Mouse (Mus musculus): ENCODE measurements around the gene Rybp. TPM values are rescaled to one million over a fixed set of nuclear protein-coding genes. Genes with fewer than 3 reads are reported as not detected.

Gene Rybp
- 10 to 100 TPM; 16.8 to 24.9 TPM for total RNA-seq (2021)

DNA sequence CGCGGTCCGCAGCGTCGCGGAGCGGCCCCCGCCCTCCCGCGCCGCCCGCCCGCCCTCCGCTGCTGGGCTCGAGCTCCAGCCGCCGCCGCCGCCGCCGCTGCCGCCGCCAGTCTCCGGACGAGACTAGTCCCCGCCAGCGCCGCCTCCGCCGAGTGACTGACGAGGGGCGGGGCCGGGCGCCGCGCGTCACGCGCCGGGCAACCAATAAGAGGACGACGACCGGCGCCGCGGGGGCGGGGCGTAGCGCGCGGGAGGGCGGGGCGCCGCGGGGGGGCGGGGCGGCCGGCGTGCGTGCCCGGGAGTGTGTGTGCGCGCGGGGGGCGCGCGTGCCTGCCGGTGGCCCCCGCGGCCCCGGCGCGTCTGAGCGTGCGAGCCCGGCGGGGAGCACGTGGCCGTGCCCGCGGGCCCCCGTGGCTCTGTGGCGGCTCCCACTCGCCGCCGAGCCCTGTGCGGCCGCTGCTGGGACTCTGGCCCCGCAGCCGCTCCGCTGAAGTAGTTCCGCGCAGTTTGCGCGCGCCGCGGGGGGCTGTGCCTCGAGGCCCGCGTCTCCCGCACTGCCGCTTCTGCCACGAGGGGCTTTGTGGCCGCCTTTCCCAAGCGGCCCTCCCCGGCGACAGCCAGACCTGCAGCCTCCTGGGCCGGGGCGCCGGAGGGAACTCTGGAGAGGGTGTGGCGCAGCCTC, at the start of gene Rybp:
Gene Rybp (minus strand): TSS at position 152 of the 682 bp plus-strand sequence.
- intact Hi-C loops (cut with DNase I): loop anchor here (2.0 to 10.0 kb wide), 7 partner anchors 125 to 620 kb away; partner anchors contain the start of genes Eif4e3, Gm20696 and Ppp4r2
- DNase-seq: peak; percentile 93 to 94

DNA sequence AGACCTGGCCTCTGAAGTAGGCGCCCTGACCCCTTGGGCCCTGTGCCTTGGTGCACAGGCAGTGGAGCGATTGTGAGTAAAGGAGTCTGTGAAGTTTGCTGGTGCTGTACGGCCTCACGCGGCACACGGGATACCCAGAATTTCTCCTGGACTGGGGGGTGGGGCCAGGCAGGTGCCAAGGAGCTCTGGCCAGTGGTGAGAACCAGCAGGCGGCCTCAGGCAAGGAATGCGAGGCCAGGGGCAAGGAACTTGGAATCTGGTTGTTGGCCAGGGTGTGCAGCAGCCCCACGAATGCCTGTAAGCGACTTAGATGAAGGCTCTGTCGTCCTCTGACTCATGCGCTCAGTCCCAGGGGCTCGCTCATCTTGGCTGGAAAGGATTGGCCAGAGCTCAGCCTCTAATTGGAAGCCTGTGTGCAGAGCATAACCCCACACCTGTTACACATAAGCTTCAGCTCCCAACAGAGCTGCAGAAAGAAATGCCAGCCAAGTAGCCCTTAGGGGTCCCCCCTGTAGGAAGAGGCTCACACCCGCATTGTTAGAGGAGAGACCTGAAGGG, 49.4 kb upstream of the Rybp start:
- DNase-seq: peak; percentile 47 to 51
- intact Hi-C loops (cut with DNase I): no loop called here

DNA sequence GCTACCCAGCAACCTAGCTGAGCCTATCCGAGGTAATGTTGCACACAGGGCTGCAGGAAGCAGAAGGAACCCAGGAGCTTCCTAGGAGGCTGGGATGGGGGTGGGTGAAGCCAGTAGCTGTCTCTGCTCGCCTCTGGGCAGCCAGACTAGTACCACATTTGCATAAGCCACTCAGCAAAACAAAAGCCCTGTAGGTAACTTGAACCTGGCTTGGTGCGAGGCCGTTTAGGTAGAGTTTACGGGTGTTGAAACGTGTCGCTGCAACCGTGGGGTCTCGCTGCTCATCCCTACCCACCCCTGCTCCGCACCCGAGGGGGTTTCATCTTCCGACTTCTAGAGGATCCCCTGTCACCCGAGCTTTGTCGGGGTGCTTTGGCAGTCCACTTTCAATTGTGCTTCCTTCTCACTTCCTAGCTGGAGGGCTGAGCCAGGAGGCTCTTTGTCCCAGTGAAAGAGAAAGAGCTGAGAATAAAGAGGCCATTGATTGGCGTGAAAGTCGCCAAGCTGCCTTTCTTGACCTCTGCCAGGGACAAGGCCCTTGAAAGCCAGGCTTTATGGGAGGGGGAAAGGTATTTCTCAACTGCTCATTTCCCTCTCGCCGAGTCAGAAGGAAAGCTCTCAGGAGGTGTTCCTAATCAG, 48.3 kb upstream of the Rybp start:
- no peak for DNase-seq
- intact Hi-C loops (cut with DNase I): no loop called here

DNA sequence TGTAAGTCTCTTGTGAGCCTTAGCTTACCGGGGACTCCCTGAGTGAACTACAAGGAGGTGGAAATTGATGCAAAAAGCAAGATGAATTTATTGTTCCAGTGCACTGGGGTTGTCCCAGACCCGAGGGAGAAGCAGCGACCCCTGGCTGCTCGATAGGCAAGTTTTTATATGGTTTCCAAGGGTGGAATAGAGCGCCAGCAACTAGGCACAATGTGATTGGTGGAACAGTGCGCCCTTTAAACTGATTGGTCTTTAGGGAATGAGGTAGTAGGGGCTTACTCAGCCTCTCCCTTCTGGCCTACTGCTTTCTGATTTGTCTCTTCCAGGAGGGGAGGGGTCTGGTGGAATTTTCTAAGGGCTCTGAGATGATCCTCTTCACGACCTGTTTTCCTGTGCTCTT, 46.5 kb upstream of the Rybp start:
- intact Hi-C loops (cut with DNase I): no loop called here
- no peak for DNase-seq

DNA sequence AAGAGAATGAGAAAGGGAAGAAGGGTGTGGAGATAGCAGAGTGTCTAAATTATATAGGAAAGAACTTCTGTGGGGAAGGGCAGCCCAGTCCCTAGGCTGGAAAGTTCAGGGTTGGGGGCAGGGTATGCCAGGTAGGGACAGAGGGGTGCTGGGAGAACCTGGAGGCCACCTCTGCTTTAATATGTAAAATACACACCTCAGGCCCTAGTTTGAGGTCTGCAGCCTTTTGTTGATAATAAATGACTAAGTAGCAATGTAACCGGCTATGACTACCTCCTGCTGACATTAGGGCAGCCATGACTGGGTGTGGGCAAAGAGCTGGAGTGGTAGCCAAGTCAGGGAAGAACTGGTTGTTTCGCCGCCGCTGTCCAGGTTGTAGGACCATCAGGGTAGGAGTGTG, 45.2 kb upstream of the Rybp start:
- intact Hi-C loops (cut with DNase I): no loop called here
- DNase-seq: no peak

DNA sequence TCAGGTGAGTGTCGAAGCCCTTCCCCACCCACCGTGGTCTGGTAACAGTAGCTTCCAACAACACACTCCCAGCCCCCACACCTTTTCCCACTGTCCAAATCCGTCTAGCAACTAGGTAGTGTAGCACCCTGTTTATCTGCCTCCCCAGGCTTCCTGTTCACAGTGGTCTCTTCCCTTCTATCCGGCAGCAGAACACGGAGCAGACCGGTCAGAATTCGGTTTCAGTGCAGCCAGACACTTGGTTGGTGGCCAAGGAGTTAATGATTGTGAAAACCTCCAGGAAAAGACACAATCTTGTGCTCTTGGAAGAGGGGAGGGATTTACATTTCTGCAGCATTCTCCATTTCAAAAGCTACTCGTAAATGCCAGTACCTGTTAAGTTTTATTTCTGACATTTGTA, 44.3 kb upstream of the Rybp start:
- DNase-seq: no peak
- intact Hi-C loops (cut with DNase I): no loop called here

DNA sequence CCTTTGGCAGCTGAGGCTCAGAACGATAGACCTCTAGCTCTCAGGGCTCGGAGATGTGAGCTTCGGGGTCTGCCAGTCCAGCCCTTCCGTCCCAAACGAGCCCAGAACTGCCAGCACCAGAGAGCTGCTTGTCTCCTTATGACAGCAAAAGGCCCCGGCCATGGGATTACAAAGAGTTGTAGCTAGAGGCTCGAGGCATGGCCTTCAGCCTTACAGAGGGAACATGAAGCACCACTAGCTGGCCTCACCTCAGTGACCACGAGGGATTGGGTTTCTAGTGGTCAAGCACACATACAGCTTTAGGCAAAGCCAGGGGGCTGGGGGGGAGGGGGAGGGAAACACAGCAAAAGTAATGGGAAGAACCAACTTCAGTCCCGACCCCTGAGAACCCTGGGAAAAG, 43.8 kb upstream of the Rybp start:
- intact Hi-C loops (cut with DNase I): no loop called here
- DNase-seq: no peak

DNA sequence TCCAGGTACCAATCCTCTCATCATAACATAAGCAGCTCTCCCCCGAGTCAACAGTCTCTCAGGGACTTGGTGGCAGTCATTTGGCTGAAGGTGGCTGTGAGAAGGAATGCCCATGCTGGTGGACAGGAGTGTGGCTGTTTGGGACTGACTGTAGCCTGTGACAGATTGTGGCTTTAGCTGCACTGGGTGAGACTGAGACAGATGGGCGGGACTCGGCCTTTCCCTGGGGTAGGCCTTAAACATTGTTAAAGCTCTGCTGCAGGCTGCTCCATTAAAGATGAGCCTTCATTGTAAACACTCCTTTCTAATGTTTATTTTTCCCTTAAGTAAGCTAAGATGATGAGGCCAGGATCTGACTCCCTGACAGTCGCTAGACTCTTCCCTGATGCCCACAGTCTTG, 42.3 kb upstream of the Rybp start:
- no peak for DNase-seq
- intact Hi-C loops (cut with DNase I): no loop called here

DNA sequence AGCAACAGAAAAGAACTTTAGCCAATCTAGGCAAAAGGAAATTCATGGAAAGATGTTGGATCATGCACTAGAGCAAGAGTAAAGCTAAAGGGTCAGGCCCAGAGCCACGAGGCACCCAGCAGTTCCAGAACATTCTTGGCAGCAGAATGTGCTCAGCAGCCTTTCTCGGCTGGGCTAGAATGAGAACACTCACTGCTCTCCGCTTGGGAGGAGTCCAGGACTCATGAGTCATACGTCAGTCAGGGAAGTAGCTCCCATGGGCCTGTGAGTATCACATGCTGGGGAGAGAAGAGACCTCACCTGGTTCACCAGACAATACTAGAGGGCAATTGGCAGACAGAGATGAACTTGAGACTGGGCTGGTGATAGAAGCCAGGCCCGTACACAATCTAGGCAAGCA, 39.8 kb upstream of the Rybp start:
- intact Hi-C loops (cut with DNase I): loop anchor here (1.0 kb wide), 1 partner anchor 48 kb away; no protein-coding TSS in a partner anchor
- peak; percentile 92 to 94 for DNase-seq

DNA sequence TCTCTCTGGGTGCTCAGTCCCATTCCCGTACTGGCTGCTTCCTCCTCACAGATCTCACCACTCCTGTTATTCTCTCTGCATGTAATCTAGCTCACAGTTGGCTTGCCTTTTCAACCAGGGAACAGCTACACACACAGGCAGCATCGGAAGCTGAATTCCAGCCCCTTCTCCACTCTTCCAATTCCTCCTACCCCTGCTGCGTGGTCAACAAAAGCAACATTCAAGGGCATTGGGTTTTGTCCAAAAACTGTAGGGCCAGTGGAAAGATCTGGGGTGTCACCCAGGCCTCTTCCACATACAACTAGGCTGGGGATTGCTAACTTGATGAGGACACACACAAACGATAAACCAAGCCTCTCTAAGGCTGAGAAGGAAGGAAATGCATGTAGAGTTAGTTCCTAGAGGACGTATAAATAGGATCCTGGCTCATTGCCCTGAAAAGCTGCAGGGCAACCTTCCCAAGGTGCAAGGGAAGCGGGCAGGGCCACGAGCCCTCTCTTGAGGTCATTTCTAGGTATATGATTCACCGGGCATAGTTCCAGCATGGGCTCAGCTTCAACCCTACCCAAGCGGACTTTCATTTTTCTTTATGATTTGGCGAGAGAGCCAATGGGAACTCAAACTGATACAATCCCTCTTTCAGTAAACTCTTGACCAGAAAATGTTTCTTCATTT, 36.6 kb upstream of the Rybp start:
- DNase-seq: peak; percentile 49 to 59

DNA sequence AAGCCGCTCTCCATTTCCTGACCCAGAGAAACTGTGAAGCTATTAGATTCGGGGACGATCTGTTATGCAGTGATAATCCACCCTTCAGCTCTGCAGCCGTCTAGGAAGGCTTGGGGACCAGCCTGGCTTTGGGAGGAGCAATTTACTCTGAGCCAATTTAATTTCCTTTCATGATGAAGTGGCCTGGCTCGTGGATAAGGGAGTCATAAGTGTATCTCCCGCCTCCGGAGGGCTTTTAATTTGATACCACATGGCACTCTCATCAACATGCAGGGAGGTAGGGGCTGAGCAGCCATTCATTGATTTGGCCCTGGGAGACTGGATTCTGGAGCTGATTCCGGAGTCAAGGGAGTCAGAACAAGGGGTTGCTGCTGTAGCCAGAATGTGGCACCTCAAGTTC, 35.3 kb upstream of the Rybp start:
- no peak for DNase-seq
- intact Hi-C loops (cut with DNase I): no loop called here

More for the DNA sequence above, 36.6 kb upstream of the Rybp start:
- intact Hi-C loops (cut with DNase I): no loop called here

DNA sequence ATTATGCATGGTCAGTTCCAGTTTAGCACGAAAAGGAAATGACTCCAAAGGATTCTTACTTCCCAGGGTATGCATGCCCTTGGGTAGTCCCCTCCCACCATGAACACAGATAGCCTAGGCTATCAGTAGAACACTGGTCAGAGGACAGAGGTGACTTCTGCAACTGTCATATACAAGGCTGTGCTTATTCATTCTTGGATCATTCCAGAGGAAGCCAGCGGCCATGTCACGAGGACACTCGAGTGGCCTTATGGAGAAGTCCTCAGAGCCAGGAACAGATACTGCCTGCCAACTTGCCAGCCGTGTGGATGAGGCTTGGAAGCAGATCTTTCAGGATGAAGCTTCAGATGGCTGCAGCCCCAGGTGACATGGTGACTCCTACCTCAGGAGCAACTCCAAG, 34.9 kb upstream of the Rybp start:
- DNase-seq: peak in 1 of 2 experiments; percentile 9
- intact Hi-C loops (cut with DNase I): no loop called here

DNA sequence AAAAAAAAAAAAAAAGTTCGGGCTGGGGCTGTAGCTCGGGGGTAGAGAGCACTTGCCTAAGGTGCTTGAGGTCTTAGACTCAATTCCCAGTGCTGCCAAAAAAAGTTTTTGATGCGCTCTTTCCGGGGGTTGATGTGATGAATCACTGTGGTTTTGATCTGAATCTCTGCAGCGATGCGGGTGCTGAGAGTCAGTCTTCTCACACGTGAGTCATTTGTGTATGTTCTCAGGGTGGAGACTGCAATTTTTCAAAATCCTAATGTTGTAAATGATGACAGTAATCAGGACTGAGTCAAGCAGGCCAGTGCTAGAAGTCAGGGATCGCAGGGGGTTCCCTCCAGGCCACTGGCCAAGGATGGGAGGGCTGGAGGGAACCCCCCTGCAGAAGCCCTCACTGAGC, 26.9 kb upstream of the Rybp start:
- DNase-seq: no peak
- intact Hi-C loops (cut with DNase I): no loop called here

DNA sequence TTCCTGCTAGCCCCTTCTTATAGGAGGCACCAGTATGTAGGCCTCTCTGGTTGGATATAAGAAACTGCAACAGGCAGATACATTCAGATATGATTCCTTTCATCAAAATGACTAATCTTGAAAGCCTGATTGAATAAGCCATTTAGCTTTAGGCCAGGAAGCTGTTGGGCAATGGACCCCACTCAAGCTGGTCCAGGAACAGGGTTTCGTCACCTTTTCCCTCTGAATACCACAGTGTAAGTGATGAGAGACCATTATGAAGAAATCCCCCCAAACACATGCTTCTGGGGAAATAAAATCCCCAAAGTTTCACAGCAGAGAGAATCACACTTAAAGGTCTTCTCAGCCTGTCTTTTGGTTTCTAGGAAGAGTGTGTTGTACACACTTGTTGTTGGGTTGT, 23.9 kb upstream of the Rybp start:
- intact Hi-C loops (cut with DNase I): no loop called here
- DNase-seq: no peak

DNA sequence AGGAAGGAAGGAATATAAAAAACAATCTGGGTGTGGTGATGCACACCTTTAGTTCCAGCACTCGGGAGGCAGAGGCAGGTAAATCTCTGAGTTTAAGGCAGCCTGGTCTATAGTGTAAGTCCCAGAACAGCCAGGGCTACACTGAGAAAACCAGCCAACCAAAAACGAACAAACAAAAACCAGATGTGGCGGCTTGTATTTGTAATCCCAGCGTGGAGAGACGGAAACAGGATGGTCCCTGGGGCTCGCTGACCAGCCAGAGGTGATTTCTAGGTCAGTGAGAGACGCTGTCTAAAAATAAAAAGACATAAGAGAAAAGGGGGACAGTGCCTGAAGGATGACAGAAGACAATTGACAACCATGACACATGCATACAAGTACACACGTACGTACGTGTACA, 17.5 kb upstream of the Rybp start:
- intact Hi-C loops (cut with DNase I): no loop called here
- peak; percentile 5 to 27 for DNase-seq

DNA sequence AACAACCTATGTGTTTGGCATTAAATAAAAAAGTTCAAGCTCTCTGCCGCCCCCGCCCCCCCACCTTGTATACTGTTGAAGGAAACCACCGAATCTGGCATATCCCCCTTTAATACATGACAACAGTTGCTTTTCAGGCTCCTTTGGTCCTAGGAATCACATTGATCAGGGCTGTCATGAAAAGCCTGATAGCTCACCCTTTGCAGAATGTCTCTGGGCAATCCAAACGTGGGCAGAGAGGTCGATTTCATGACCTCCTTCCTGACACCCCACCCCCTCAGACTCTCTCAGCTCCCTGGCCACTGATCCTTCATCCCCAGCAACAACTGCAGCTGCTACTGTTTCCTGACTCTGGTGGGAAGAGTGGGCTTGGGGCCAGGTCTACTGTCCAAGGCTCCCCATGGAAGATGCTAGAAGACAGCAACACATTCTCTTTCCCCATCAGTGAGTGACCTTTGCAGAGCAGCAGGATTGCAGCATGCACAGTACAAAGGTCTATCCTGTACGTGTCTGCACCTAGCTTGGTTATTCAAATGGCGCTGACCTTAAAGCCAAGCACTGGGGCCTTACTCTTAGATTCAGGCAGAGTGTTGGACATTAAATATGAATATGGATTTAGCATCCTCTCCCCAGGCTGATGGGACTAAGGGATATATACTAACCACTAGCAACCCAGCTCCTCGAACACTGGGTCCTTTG, 14.3 kb upstream of the Rybp start:
- DNase-seq: peak; percentile 18 to 28
- intact Hi-C loops (cut with DNase I): no loop called here

DNA sequence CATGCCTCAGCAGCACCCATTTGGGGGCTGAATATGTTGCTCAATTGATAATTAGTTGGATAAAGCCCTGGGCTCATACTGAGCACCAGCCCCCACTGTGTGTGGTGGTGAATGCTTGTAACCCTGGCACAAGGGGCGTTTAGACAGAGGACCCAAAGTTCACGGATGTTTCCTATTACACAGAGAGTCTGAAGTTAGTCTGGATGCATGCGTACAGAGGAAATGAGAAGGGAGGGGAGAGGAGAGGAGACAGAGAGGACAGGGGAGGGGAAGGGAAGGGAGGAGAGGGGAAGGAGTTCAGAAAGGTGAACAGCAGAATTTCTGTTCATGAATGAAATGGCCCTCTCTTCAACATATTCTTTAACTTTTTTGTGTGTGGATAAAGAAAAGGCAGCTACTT, 13.5 kb upstream of the Rybp start:
- intact Hi-C loops (cut with DNase I): no loop called here
- no peak for DNase-seq

DNA sequence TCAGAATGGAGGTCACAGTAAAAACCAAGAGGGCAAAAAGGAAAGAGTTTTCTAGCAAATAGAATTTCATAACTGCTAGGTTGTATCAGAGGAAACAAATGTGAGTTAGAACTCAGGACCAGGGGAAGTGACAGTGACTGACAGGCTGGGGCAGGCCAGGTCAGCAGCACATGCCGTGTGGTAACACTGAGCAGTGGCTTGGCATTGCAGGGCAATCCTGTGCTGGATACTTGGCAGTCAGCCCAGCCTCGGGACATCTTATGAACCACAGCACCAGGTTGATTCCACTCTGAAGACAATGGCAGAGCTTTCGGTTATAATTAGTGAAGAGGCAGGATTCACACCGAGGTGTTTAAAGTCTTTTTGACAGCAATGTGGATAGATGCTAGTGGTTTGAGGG, 11.7 kb upstream of the Rybp start:
- intact Hi-C loops (cut with DNase I): no loop called here
- DNase-seq: peak; percentile 54 to 65

DNA sequence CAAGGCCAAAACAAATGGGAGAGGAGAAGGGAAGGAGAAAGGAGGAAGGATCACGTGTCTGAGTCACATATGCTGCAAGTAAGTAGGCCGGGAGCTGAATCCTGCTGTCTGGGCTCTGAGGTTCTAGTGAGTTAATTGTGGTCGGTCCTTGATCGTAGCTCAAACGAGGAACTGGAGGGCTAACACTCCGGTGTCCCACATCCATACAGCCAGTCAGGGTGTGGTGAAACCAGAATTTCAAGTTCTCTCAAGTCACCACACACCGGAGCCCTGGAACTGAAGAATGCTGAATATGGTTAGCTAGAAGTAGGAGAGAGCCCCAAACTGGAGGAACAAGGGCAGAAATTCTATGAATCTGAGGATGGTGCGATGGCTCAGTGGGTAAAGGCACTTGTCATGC, 10.3 kb upstream of the Rybp start:
- intact Hi-C loops (cut with DNase I): no loop called here
- no peak for DNase-seq

DNA sequence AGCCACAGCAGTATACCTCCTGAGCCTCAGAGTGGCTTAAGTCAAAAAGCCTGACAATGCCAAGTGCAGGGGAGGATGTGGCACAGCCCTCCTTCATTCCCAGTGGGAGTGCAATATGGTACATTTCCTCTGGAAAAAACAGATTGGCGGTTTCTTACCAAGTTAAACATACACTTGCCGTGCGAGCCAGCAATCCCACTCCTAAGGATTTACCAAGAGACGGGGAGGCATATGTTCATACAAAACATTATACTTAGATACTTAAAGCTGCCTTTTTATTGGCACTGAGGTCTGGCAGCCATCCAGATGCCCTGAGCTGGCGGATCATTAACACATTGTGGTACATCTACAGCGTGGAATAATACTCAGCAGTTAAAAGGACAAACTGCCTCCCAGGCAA, 5.1 kb upstream of the Rybp start:
- no peak for DNase-seq
- intact Hi-C loops (cut with DNase I): no loop called here

DNA sequence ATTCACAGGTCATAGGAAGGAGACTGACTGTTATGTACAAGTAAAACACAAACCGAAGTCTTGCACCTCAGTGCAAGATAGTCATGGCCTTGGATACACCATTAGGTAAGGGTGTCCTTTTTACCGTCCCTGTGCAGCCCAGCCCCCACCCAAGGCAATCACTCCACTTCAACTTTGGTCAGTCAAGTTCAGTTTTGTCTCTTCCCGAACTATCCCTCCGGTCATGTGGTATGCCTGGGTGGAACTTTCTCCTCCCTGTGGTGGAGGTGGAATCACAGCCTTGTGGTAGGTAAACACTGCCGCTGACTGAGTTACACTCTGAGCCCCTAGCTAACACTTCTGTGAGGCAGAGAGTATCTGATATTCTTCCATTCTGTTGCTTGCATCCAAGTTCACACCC, 1.8 kb upstream of the Rybp start:
- intact Hi-C loops (cut with DNase I): loop anchor here (5.0 to 10.0 kb wide), 4 partner anchors 223 to 622 kb away; partner anchors contain the start of genes Eif4e3, Gm20696 and Ppp4r2
- no peak for DNase-seq

All from heart, postnatal 10 days (tissue).